Mouse (Mus musculus): ENCODE measurements at regions not wholly inside any gene's neighbourhood (a gene's known extent, or its start where the extent isn't known, plus 50 kb on each side); places are given as distances from the start of the nearest gene placed in this dataset.

DNA sequence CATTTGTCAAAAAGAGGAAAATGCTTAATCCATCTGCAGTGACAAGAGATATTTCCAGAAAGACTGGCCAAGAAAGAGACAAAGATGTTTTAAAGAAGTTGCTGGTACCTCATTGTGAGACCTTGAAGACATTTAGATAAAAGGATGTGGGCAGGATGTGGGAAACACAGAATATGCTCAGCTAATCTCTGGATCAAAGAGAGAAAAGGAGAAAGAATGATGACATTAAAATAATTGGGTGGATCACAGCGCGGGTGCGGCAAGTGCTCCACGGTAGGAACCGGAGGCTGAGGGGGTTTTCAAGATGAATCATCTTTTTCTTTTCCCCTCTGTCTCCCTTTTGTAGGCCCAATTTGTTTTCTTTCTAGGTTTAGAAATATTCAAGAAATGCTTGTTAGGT lies 263.0 kb upstream of the Id2 start:
- Histone ChIP-seq H3ac (ENCODE audit: control insufficient read depth, insufficient read length, low read depth) (no peak overlapping the region), H3K36me3 (ENCODE audit: control insufficient read depth, insufficient read depth) (no peaks in the 10 kb centered on the region), H3K27me3 (ENCODE audit: control insufficient read depth, insufficient read depth, insufficient read length) (no peaks in the 10 kb centered on the region), H3K79me2 (ENCODE audit: control insufficient read depth, insufficient read depth) (no peaks in the 10 kb centered on the region), H3K79me3 (ENCODE audit: low read depth) (no peaks in the 10 kb centered on the region), H3K4me3 (ENCODE audit: insufficient read depth, poor library complexity, severe bottlenecking) (no peak overlapping the region)
- TF ChIP-seq USF1 (IDR thresholded peaks at IDR 0.05; ENCODE audit: low read depth) (no peak), CEBPB (IDR thresholded peaks at IDR 0.05; ENCODE audit: low read depth) (no peak), MYOG (IDR thresholded peaks at IDR 0.05; ENCODE audit: control insufficient read depth, extremely low read depth, insufficient read length) (no peak), MAX (IDR thresholded peaks at IDR 0.05) (no peak), FOSL1 (IDR thresholded peaks at IDR 0.05; ENCODE audit: insufficient read depth, low read length, poor library complexity, severe bottlenecking) (no peak), CTCF (IDR thresholded peaks at IDR 0.05; ENCODE audit: control insufficient read depth, insufficient read depth, insufficient read length) (no peak), MYOD1 (IDR thresholded peaks at IDR 0.05; ENCODE audit: control insufficient read depth, insufficient read length, low read depth) (no peak)

DNA sequence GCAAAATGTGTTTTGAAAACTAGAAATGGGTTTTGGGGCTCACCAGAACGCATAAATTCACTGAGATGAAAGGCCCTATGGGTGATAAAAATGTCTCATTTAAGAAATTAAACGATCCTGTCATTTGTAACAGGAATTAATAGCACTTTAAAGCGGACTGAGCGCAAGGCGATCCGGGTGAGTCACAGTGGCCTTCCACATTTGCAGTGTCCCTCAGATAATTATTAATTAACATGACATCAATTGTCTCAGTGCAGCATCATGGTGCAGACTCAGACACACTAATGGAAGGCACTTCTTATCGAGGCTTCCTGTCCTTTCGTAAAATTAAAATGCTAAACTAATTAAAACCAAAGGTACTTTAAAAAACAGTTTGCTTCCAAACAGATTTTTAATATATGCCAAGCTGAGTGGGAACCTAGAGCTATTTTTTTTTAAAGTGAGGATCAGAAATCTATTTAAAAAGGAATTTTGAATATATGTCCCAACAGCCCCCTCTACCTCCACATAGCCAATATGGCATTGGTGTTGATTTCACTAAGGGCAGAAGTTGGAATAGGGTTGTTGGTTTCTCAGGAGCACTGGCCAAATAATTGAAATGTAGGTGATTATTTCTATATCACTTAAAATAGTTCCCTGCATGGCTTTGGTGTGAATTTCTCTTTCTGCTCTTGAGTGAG lies 262.0 kb upstream of the Id2 start:
- Histone ChIP-seq H3K36me3 (ENCODE audit: control insufficient read depth, insufficient read depth) (no peaks in the 10 kb centered on the region), H3ac (ENCODE audit: control insufficient read depth, insufficient read length, low read depth) (no peak overlapping the region), H3K4me3 (ENCODE audit: insufficient read depth, poor library complexity, severe bottlenecking) (no peak overlapping the region), H3K79me2 (ENCODE audit: control insufficient read depth, insufficient read depth) (no peaks in the 10 kb centered on the region), H3K27me3 (ENCODE audit: control insufficient read depth, insufficient read depth, insufficient read length) (no peaks in the 10 kb centered on the region), H3K79me3 (ENCODE audit: low read depth) (no peaks in the 10 kb centered on the region)
- TF ChIP-seq USF1 (IDR thresholded peaks at IDR 0.05; ENCODE audit: low read depth) (no peak), MAX (IDR thresholded peaks at IDR 0.05) (no peak), CEBPB (IDR thresholded peaks at IDR 0.05; ENCODE audit: low read depth) (no peak), MYOG (IDR thresholded peaks at IDR 0.05; ENCODE audit: control insufficient read depth, extremely low read depth, insufficient read length) (no peak), FOSL1 (IDR thresholded peaks at IDR 0.05; ENCODE audit: insufficient read depth, low read length, poor library complexity, severe bottlenecking) (no peak), CTCF (IDR thresholded peaks at IDR 0.05; ENCODE audit: control insufficient read depth, insufficient read depth, insufficient read length) (no peak), MYOD1 (IDR thresholded peaks at IDR 0.05; ENCODE audit: control insufficient read depth, insufficient read length, low read depth) (no peak)

DNA sequence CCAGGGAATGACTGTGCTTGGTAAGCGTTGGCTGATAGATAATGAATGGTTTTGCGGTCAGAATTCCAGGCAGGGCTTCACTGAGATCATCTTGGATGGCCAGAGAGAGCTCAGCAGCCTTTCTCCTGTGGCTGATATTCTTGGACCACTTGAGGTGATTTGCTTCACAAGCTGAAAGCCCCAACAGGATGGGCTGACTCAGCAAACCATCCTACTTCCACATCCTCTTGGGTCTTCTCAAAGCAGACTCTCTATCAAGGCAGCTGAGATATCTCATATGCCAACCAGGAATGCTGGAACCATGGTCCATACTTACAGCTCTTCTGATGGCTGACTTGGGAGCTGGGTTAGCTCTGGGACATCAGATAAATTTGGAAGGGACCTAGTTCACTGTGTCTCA lies 259.8 kb upstream of the Id2 start:
- H3K79me2 ChIP-seq (ENCODE audit: control insufficient read depth, insufficient read depth): no peaks in the 10 kb centered on the region
- H3K27me3 ChIP-seq (ENCODE audit: control insufficient read depth, insufficient read depth, insufficient read length): no peaks in the 10 kb centered on the region
- TF ChIP-seq FOSL1 (IDR thresholded peaks at IDR 0.05; ENCODE audit: insufficient read depth, low read length, poor library complexity, severe bottlenecking) (no peak), MYOD1 (IDR thresholded peaks at IDR 0.05; ENCODE audit: control insufficient read depth, insufficient read length, low read depth) (no peak), CTCF (IDR thresholded peaks at IDR 0.05; ENCODE audit: control insufficient read depth, insufficient read depth, insufficient read length) (no peak), MAX (IDR thresholded peaks at IDR 0.05) (no peak), CEBPB (IDR thresholded peaks at IDR 0.05; ENCODE audit: low read depth) (no peak), MYOG (IDR thresholded peaks at IDR 0.05; ENCODE audit: control insufficient read depth, extremely low read depth, insufficient read length) (no peak)
- H3ac ChIP-seq (ENCODE audit: control insufficient read depth, insufficient read length, low read depth): no peak overlapping the region
- H3K4me3 ChIP-seq (ENCODE audit: insufficient read depth, poor library complexity, severe bottlenecking): no peak overlapping the region
- no peaks in the 10 kb centered on the region for H3K36me3 ChIP-seq (ENCODE audit: control insufficient read depth, insufficient read depth)
- H3K79me3 ChIP-seq (ENCODE audit: low read depth): no peaks in the 10 kb centered on the region

DNA sequence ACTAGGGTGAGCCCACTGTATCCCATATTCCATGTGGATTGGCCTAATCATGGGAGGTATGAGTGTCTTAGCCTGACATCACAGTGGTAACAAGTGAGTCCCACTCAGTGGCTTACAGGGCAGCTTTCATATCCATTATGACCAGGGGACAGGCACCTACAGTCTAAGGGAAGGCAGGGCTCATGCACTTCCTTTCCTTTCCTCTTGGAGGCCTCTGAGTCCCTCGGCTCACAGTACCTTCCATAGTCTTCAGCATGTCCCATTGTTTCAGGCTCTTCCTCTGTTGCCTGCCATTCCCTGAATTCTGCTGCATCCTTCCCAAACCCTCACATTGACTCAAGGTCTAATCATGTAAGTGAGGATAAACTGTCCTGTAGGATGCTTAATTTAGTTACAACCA lies 258.3 kb upstream of the Id2 start:
- Histone ChIP-seq H3K79me3 (ENCODE audit: low read depth) (no peaks in the 10 kb centered on the region), H3K36me3 (ENCODE audit: control insufficient read depth, insufficient read depth) (no peaks in the 10 kb centered on the region), H3K79me2 (ENCODE audit: control insufficient read depth, insufficient read depth) (no peaks in the 10 kb centered on the region), H3K4me3 (ENCODE audit: insufficient read depth, poor library complexity, severe bottlenecking) (no peak overlapping the region), H3K27me3 (ENCODE audit: control insufficient read depth, insufficient read depth, insufficient read length) (no peaks in the 10 kb centered on the region), H3ac (ENCODE audit: control insufficient read depth, insufficient read length, low read depth) (no peak overlapping the region)
- TF ChIP-seq USF1 (IDR thresholded peaks at IDR 0.05; ENCODE audit: low read depth) (no peak), MAX (IDR thresholded peaks at IDR 0.05) (no peak), FOSL1 (IDR thresholded peaks at IDR 0.05; ENCODE audit: insufficient read depth, low read length, poor library complexity, severe bottlenecking) (no peak), CTCF (IDR thresholded peaks at IDR 0.05; ENCODE audit: control insufficient read depth, insufficient read depth, insufficient read length) (no peak), MYOG (IDR thresholded peaks at IDR 0.05; ENCODE audit: control insufficient read depth, extremely low read depth, insufficient read length) (no peak), MYOD1 (IDR thresholded peaks at IDR 0.05; ENCODE audit: control insufficient read depth, insufficient read length, low read depth) (no peak), CEBPB (IDR thresholded peaks at IDR 0.05; ENCODE audit: low read depth) (no peak)

DNA sequence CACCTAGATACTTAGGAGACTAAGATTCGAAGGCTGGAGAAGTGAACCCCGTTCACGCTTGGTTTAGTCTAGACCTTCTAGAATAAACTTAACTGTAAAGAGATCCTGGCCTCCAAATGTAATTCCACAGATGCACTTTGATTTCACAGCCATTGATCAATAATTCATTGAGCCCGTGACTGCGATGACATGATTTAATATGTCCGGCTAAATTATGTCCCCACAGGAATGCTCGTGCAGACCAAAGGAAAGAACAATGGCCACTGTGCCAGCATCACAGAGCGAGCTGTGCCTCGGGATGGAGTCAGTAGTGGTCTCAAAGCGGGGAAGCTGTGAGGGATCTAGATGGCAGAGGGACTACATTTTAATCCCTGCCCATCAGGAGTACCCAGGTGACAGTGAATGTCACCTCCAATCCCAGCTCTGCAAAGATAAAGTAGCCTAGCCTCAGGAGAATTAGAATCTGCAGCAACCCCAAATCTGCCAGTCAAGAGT lies 256.5 kb upstream of the Id2 start:
- TF ChIP-seq MYOG (IDR thresholded peaks at IDR 0.05; ENCODE audit: control insufficient read depth, extremely low read depth, insufficient read length) (no peak), CEBPB (IDR thresholded peaks at IDR 0.05; ENCODE audit: low read depth) (no peak), USF1 (IDR thresholded peaks at IDR 0.05; ENCODE audit: low read depth) (no peak)
- Histone ChIP-seq H3ac (ENCODE audit: control insufficient read depth, insufficient read length, low read depth) (no peak overlapping the region), H3K36me3 (ENCODE audit: control insufficient read depth, insufficient read depth) (no peaks in the 10 kb centered on the region), H3K27me3 (ENCODE audit: control insufficient read depth, insufficient read depth, insufficient read length) (no peaks in the 10 kb centered on the region), H3K4me3 (ENCODE audit: insufficient read depth, poor library complexity, severe bottlenecking) (no peak overlapping the region), H3K79me2 (ENCODE audit: control insufficient read depth, insufficient read depth) (no peaks in the 10 kb centered on the region), H3K79me3 (ENCODE audit: low read depth) (no peaks in the 10 kb centered on the region)

DNA sequence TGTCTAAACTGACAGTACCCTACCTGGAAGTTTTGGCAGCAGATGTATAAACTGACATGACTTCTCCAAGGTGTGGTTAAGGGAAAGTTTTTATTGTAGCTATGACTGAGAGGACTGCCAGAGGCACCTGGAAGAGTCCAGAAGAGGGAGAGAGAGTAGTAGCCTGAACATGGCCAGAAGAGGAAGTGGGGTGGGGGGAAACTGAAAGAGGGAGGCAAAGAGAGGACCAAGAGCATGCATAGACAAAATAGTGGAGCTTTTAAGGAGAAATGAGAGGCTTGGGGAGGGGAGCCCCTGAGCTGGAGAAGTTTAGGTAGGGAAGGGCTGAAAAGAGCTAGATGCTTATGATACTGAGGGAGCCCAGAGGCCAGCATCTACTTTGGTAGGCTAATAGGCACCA lies 255.2 kb upstream of the Id2 start:
- H3K79me2 ChIP-seq (ENCODE audit: control insufficient read depth, insufficient read depth): no peaks in the 10 kb centered on the region
- no peak for TF ChIP-seq USF1 (IDR thresholded peaks at IDR 0.05; ENCODE audit: low read depth)
- TF ChIP-seq MYOD1 (IDR thresholded peaks at IDR 0.05; ENCODE audit: control insufficient read depth, insufficient read length, low read depth): no peak
- TF ChIP-seq FOSL1 (IDR thresholded peaks at IDR 0.05; ENCODE audit: insufficient read depth, low read length, poor library complexity, severe bottlenecking): no peak
- TF ChIP-seq CEBPB (IDR thresholded peaks at IDR 0.05; ENCODE audit: low read depth): no peak
- TF ChIP-seq MAX (IDR thresholded peaks at IDR 0.05): no peak
- TF ChIP-seq CTCF (IDR thresholded peaks at IDR 0.05; ENCODE audit: control insufficient read depth, insufficient read depth, insufficient read length): no peak
- TF ChIP-seq MYOG (IDR thresholded peaks at IDR 0.05; ENCODE audit: control insufficient read depth, extremely low read depth, insufficient read length): no peak

More for the DNA sequence above, 255.2 kb upstream of the Id2 start:
- H3K36me3 ChIP-seq (ENCODE audit: control insufficient read depth, insufficient read depth): no peaks in the 10 kb centered on the region
- no peak overlapping the region for H3K4me3 ChIP-seq (ENCODE audit: insufficient read depth, poor library complexity, severe bottlenecking)
- H3K79me3 ChIP-seq (ENCODE audit: low read depth): no peaks in the 10 kb centered on the region
- no peaks in the 10 kb centered on the region for H3K27me3 ChIP-seq (ENCODE audit: control insufficient read depth, insufficient read depth, insufficient read length)
- no peak overlapping the region for H3ac ChIP-seq (ENCODE audit: control insufficient read depth, insufficient read length, low read depth)
